In genomic region chr2:103599296-103599695, GRCm38 (mm10) we compare ENCODE assay signal across 16 mouse cellular contexts. TPM values are rescaled to one million over a fixed set of nuclear protein-coding genes. Genes with fewer than 3 reads are reported as not detected.
DNase-seq lines count a peak whose midpoint lies in the region; ATAC-seq and TF ChIP-seq lines count a peak whose summit lies in the region.
"Had no signal": no experiment of that assay in that cellular context is flagged by ENCODE, and none has a peak within 500 bp of the region (broad histone marks: within the 10 kb centered on the region; RNA-seq: fewer than 3 reads in every experiment).

No protein-coding gene starts in this region.

- 69% methylated on average over 1 of the region's 1 CpGs for WGBS in heart, embryonic 10.5 days
- WGBS in heart, adult 2 months: 91% methylated on average over 1 of the region's 1 CpGs
- 88% methylated on average over 1 of the region's 1 CpGs for WGBS in midbrain, embryonic 10.5 days
- 95% methylated on average over 1 of the region's 1 CpGs for WGBS in midbrain, embryonic 14.5 days

- H3K36me3 ChIP-seq in heart, embryonic 10.5 days: no peaks in the 10 kb centered on the region
- no peaks in the 10 kb centered on the region; the same call in 1 of the 2 replicates for H3K36me3 ChIP-seq in heart, adult 2 months (ENCODE audit: control insufficient read depth, insufficient read depth, low read length)
- no peaks in the 10 kb centered on the region for H3K36me3 ChIP-seq in midbrain, embryonic 10.5 days
- no peaks in the 10 kb centered on the region for H3K36me3 ChIP-seq in midbrain, embryonic 14.5 days (ENCODE audit: control insufficient read depth, insufficient read depth, low read length)

- ATAC-seq in midbrain, embryonic 14.5 days (ENCODE audit: low FRiP score, low TSS enrichment): no peak

- no peak for DNase-seq in heart, embryonic 10.5 days (ENCODE audit: low spot score)
- no peak for DNase-seq in heart, adult 2 months
- peak; percentile 66 for DNase-seq in kidney, adult 11 months
- DNase-seq in kidney, adult 18-20 months: no peak
- DNase-seq in midbrain, embryonic 10.5 days (ENCODE audit: low spot score): no peak
- no peak for DNase-seq in midbrain, embryonic 14.5 days
- no peak for DNase-seq in cerebellum, adult 9-10 months
- DNase-seq in lung, adult 18-20 months: no peak
- DNase-seq: adrenal gland, postnatal 36 days; cerebellum, adult 9-11 months; embryo, embryonic 11 days; left cerebral cortex, postnatal 4 days; lung, adult 2 months; right cerebral cortex, postnatal 25 days; thymus, postnatal 36 days had no signal

- H3K27ac ChIP-seq in heart, embryonic 10.5 days: peak overlapping the region; percentile 79; the same call in 1 of the 2 replicates
- H3K27ac ChIP-seq in heart, adult 2 months: no peak overlapping the region
- H3K27ac ChIP-seq in midbrain, embryonic 10.5 days (replicated peaks): 0 out of 2 replicates have a peak overlapping the region, but pooled peaks have one; percentile 23
- H3K27ac ChIP-seq in midbrain, embryonic 14.5 days (replicated peaks; ENCODE audit: low read depth, low read length): no peak overlapping the region

- no peaks in the 10 kb centered on the region; the same call in 1 of the 2 replicates for H3K79me2 ChIP-seq in heart, adult 2 months (replicated peaks; ENCODE audit: control insufficient read depth, insufficient read depth, low read length)

- no peaks in the 10 kb centered on the region for H3K9me3 ChIP-seq in heart, embryonic 10.5 days
- H3K9me3 ChIP-seq in midbrain, embryonic 10.5 days (replicated peaks): no peaks in the 10 kb centered on the region
- H3K9me3 ChIP-seq in midbrain, embryonic 14.5 days (ENCODE audit: control insufficient read depth, low read length): no peaks in the 10 kb centered on the region

- peak overlapping the region; percentile 20; the same call in 1 of the 2 replicates for H3K4me3 ChIP-seq in heart, embryonic 10.5 days
- no peak overlapping the region for H3K4me3 ChIP-seq in heart, adult 2 months
- no peak overlapping the region for H3K4me3 ChIP-seq in midbrain, embryonic 10.5 days
- no peak overlapping the region for H3K4me3 ChIP-seq in midbrain, embryonic 14.5 days (replicated peaks; ENCODE audit: low read depth, low read length)
- H3K4me3 ChIP-seq: erythroblast, embryonic 14.5 days had no signal

- no peaks in the 10 kb centered on the region for H3K27me3 ChIP-seq in heart, embryonic 10.5 days (ENCODE audit: insufficient read depth, poor library complexity, severe bottlenecking)
- no peaks in the 10 kb centered on the region for H3K27me3 ChIP-seq in heart, adult 2 months (ENCODE audit: control insufficient read depth, insufficient read depth, low read length)
- no peaks in the 10 kb centered on the region for H3K27me3 ChIP-seq in midbrain, embryonic 10.5 days (ENCODE audit: low read depth, poor library complexity, severe bottlenecking)
- H3K27me3 ChIP-seq in midbrain, embryonic 14.5 days (ENCODE audit: control insufficient read depth, insufficient read depth, low read length): no peaks in the 10 kb centered on the region

- H3K4me2 ChIP-seq in midbrain, embryonic 14.5 days (ENCODE audit: low read length): no peak overlapping the region

- TF ChIP-seq EP300 in heart, adult 2 months (IDR thresholded peaks at IDR 0.05; ENCODE audit: insufficient read depth, low read depth, low read length): no peak

- TF ChIP-seq POLR2A in heart, adult 2 months (IDR thresholded peaks at IDR 0.05; ENCODE audit: insufficient read depth, low read depth, low read length): no peak

- H3K9ac ChIP-seq in heart, adult 2 months (ENCODE audit: low read depth, low read length): no peak overlapping the region
- no peak overlapping the region for H3K9ac ChIP-seq in midbrain, embryonic 14.5 days (replicated peaks; ENCODE audit: low read length)

- intact Hi-C loops in heart, adult 2 months (cut with DNase I): no loop called here

- TF ChIP-seq CTCF in heart, adult 2 months (IDR thresholded peaks at IDR 0.05): no peak

- H3K4me1 ChIP-seq in heart, embryonic 10.5 days: peaks cover 100% of the 10 kb centered on the region
- peaks cover 6% of the 10 kb centered on the region; the same call in 1 of the 2 replicates for H3K4me1 ChIP-seq in heart, adult 2 months (ENCODE audit: control insufficient read depth, insufficient read depth, low read length)
- peaks cover 58% of the 10 kb centered on the region for H3K4me1 ChIP-seq in midbrain, embryonic 10.5 days
- H3K4me1 ChIP-seq in midbrain, embryonic 14.5 days (ENCODE audit: control insufficient read depth, insufficient read depth, low read length): peaks cover 15% of the 10 kb centered on the region

RNA-seq across cellular contexts. Expression of gene Abtb2, which starts 33.2 kb away (rescaled TPM):
- polyA plus RNA-seq in heart, embryonic 10.5 days (2016; fragmentation: Nextera tagmentation; extraction: Ambion mirVana): 19.0 and 33.2 TPM in 2 replicates
- 10 to 100 TPM; 24.7 to 28.7 TPM for total RNA-seq in heart, adult 2 months (2021)
- polyA plus RNA-seq in heart, adult 2 months (2012; rRNA removed): 23.0 and 27.1 TPM in 2 replicates
- 11.5 and 14.9 TPM in 2 replicates for polyA plus RNA-seq in midbrain, embryonic 10.5 days (2016; fragmentation: Nextera tagmentation; extraction: Ambion mirVana)
- 8.3 and 10.2 TPM in 2 replicates for polyA plus RNA-seq in midbrain, embryonic 14.5 days (2014; fragmentation: Nextera tagmentation; extraction: Ambion mirVana)

Comparison
In these comparisons a context has a peak if more than half of its experiments do, and no peak if none do; other contexts are left out.
1. H3K27ac ChIP-seq: peak in heart, embryonic 10.5 days (single experiment) and midbrain, embryonic 10.5 days (single experiment); none in heart, adult 2 months (single experiment) and midbrain, embryonic 14.5 days (single experiment).